Mouse (Mus musculus): ENCODE data around the gene Pgrmc1.

Pgrmc1 gene

GRCm38 (mm10) chrX:36597707-36598389 lies at the start of gene Pgrmc1:
Gene Pgrmc1 (plus strand): TSS chrX:36598206.
- 10% methylated on average over 36 of the region's 45 CpGs for WGBS

- 91% methylated on average over 5 of the region's 5 CpGs for WGBS
These were observed 49.2 kb upstream of the Pgrmc1 start for GRCm38 (mm10) chrX:36548798-36549197.

- WGBS, result 26% methylated on average over 5 of the region's 5 CpGs
These were observed 47.1 kb upstream of the Pgrmc1 start for GRCm38 (mm10) chrX:36550906-36551305.

GRCm38 (mm10) chrX:36551351-36551750 lies 46.7 kb upstream of the Pgrmc1 start:
- WGBS, result 8% methylated on average over 6 of the region's 6 CpGs

GRCm38 (mm10) chrX:36552055-36552587 lies 45.9 kb upstream of the Pgrmc1 start:
- 8% methylated on average over 5 of the region's 5 CpGs for WGBS

- WGBS, result 72% methylated on average over 3 of the region's 3 CpGs
These were observed 45.3 kb upstream of the Pgrmc1 start for GRCm38 (mm10) chrX:36552715-36553114.

- 69% methylated on average over 2 of the region's 2 CpGs for WGBS
These were observed 42.8 kb upstream of the Pgrmc1 start for GRCm38 (mm10) chrX:36555196-36555595.

GRCm38 (mm10) chrX:36560170-36560569 lies 37.8 kb upstream of the Pgrmc1 start:
- WGBS, result 75% methylated on average over 4 of the region's 4 CpGs

GRCm38 (mm10) chrX:36561650-36562049 lies 36.4 kb upstream of the Pgrmc1 start:
- WGBS, result 5% methylated on average over 7 of the region's 7 CpGs

GRCm38 (mm10) chrX:36562079-36562478 lies 35.9 kb upstream of the Pgrmc1 start:
- 10% methylated on average over 3 of the region's 3 CpGs for WGBS

GRCm38 (mm10) chrX:36586629-36587303 lies 11.2 kb upstream of the Pgrmc1 start:
- WGBS, result 67% methylated on average over 1 of the region's 1 CpGs

GRCm38 (mm10) chrX:36587304-36588209 lies 10.4 kb upstream of the Pgrmc1 start:
- 55% methylated on average over 8 of the region's 8 CpGs for WGBS

- WGBS, result 89% methylated on average over 7 of the region's 7 CpGs
These were observed 7.7 kb upstream of the Pgrmc1 start for GRCm38 (mm10) chrX:36590266-36590665.

GRCm38 (mm10) chrX:36591120-36591519 lies 6.9 kb upstream of the Pgrmc1 start:
- 44% methylated on average over 1 of the region's 1 CpGs for WGBS

- 79% methylated on average over 4 of the region's 4 CpGs for WGBS
These were observed 6.5 kb upstream of the Pgrmc1 start for GRCm38 (mm10) chrX:36591539-36591938.

- 92% methylated on average over 3 of the region's 3 CpGs for WGBS
These were observed 2.8 kb upstream of the Pgrmc1 start for GRCm38 (mm10) chrX:36595247-36595646.

GRCm38 (mm10) chrX:36596483-36597120 lies 1.4 kb upstream of the Pgrmc1 start:
- 61% methylated on average over 3 of the region's 5 CpGs for WGBS

GRCm38 (mm10) chrX:36598390-36598810 lies 394 bp downstream of the Pgrmc1 start:
- 10% methylated on average over 41 of the region's 41 CpGs for WGBS

GRCm38 (mm10) chrX:36598861-36599344 lies 897 bp downstream of the Pgrmc1 start:
- 8% methylated on average over 14 of the region's 14 CpGs for WGBS

GRCm38 (mm10) chrX:36599656-36600055 lies 1.6 kb downstream of the Pgrmc1 start:
- 38% methylated on average over 3 of the region's 3 CpGs for WGBS

- 61% methylated on average over 8 of the region's 8 CpGs for WGBS
These were observed 2.1 kb downstream of the Pgrmc1 start for GRCm38 (mm10) chrX:36600066-36600465.
